Mouse (Mus musculus) heart, postnatal 0 days (tissue): ENCODE results near the gene Atad5. TPM values are rescaled to one million over a fixed set of nuclear protein-coding genes. Genes with fewer than 3 reads are reported as not detected.
A peak's percentile ranks its signal among the peaks of the same experiment; 100 is the strongest.
"Not testable (repeated sequence)": the region's sequence is repeated elsewhere in the genome, so short reads cannot be mapped to it uniquely, and the experiment has no call there.

Experiments
- ATAC-seq: fragments of 200-750 bp; cut with Nextera tagmentation; 2 replicates; pipeline ENCODE4 v1.8.0; 2017; ENCODE audit warnings: low read depth, moderate number of reproducible peaks, moderate library complexity; ENCODE audit not compliant: insufficient read depth
- DNase-seq: peaks from one replicate; pipeline ENCODE4 v3.0.0-alpha.2; 2016; ENCODE audit warnings: low spot score
- H3K27ac ChIP-seq: fragments of 300-500 bp; sonication (generic); 2 replicates; pipeline ENCODE4 v1.5.1; 2014; ENCODE audit warnings: low read depth, mild to moderate bottlenecking
- H3K27me3 ChIP-seq: fragments of 300-500 bp; sonication (generic); 2 replicates; pipeline ENCODE4 v1.6.1; 2014; ENCODE audit warnings: low read length, mixed read lengths; ENCODE audit not compliant: control insufficient read depth, insufficient read depth
- H3K36me3 ChIP-seq: fragments of 300-500 bp; sonication (generic); replicated peaks from 2 replicates; pipeline ENCODE4 v1.6.1; 2014; ENCODE audit warnings: low read length, mixed read lengths; ENCODE audit not compliant: control insufficient read depth, insufficient read depth
- H3K4me1 ChIP-seq: fragments of 300-500 bp; sonication (generic); 2 replicates; pipeline ENCODE4 v1.6.1; 2014; ENCODE audit warnings: antibody characterized with exemption; ENCODE audit not compliant: control insufficient read depth, insufficient read depth
- H3K4me2 ChIP-seq: fragments of 300-500 bp; sonication (generic); 2 replicates; pipeline ENCODE4 v1.6.1; 2014; ENCODE audit warnings: low read depth, mild to moderate bottlenecking, low read length, moderate library complexity
- H3K4me3 ChIP-seq: fragments of 300-500 bp; sonication (generic); 2 replicates; pipeline ENCODE4 v1.5.1; 2014; ENCODE audit warnings: low read depth, low read length
- H3K9ac ChIP-seq: fragments of 300-500 bp; sonication (generic); replicated peaks from 2 replicates; pipeline ENCODE4 v1.6.1; 2014; ENCODE audit warnings: low read depth, low read length, mixed read lengths
- H3K9me3 ChIP-seq: fragments of 300-500 bp; sonication (generic); replicated peaks from 2 replicates; pipeline ENCODE4 v1.6.1; 2016; ENCODE audit warnings: low read length; ENCODE audit not compliant: control insufficient read depth
- CTCF ChIP-seq: IDR thresholded peaks from 2 replicates; pipeline ENCODE4 v1.5.1; 2016; ENCODE audit warnings: antibody characterized with exemption, control low read depth, low read depth
- EP300 ChIP-seq: IDR thresholded peaks from 2 replicates; pipeline ENCODE4 v1.6.1; 2016; ENCODE audit warnings: antibody characterized with exemption, low read depth
- WGBS: fragments of 180-500 bp; shearing (Covaris S2); extraction: QIAGEN DNeasy Blood & Tissue Kit; methylation state at CpG from one replicate; pipeline ENCODE4 v1.1.7; 2014; 5-methylcytosine and 5-hydroxymethylcytosine counted together
- polyA plus RNA-seq: library from polyadenylated mRNA; unstranded; fragments of >200 nt; fragmentation: Nextera tagmentation; extraction: Ambion mirVana; gene quantifications from 2 replicates; pipeline ENCODE4 v1.2.1, GENCODE M21; 2015
- total RNA-seq: library from RNA; depleted of rRNA; stranded (reverse); fragments of >200 nt; gene quantifications from 2 replicates; pipeline ENCODE4 v1.2.3, GENCODE M21; 2014; ENCODE audit warnings: low replicate concordance

The Atad5 gene
- total and polyA plus RNA-seq, 2 experiments from 2014 or later, result 1.5 to 4.2 TPM

GRCm38 (mm10) chr11:80176911-80177895 lies 88.0 kb downstream of the Atad5 start:
- no peak overlapping the region for H3K4me3 ChIP-seq
- peaks cover 13% of the 10 kb centered on the region for H3K4me1 ChIP-seq
- no peak for TF ChIP-seq EP300
- no peak for TF ChIP-seq CTCF
- H3K9me3 ChIP-seq, result no peaks in the 10 kb centered on the region
- no peaks in the 10 kb centered on the region for H3K27me3 ChIP-seq
- ATAC-seq, result peak; percentile 27; the same call in 1 of the 2 replicates
- no peak overlapping the region for H3K4me2 ChIP-seq
- WGBS, result 61% methylated on average over 11 of the region's 11 CpGs
- no peak overlapping the region; the same call in 1 of the 2 replicates for H3K9ac ChIP-seq
- H3K27ac ChIP-seq, result peak overlapping the region; percentile 48
- H3K36me3 ChIP-seq, result no peaks in the 10 kb centered on the region
- DNase-seq, result peak; percentile 39

GRCm38 (mm10) chr11:80178316-80178715 lies 89.1 kb downstream of the Atad5 start:
- H3K36me3 ChIP-seq, result no peaks in the 10 kb centered on the region
- H3K9me3 ChIP-seq, result no peaks in the 10 kb centered on the region
- no peak overlapping the region for H3K9ac ChIP-seq
- no peak overlapping the region for H3K4me3 ChIP-seq
- 87% methylated on average over 8 of the region's 8 CpGs for WGBS
- TF ChIP-seq CTCF (no peak), EP300 (no peak)
- no peak for ATAC-seq
- H3K27ac ChIP-seq, result 0 out of 2 replicates have a peak overlapping the region, but pooled peaks have one; percentile 48
- peaks cover 13% of the 10 kb centered on the region for H3K4me1 ChIP-seq
- no peaks in the 10 kb centered on the region for H3K27me3 ChIP-seq
- DNase-seq, result no peak
- H3K4me2 ChIP-seq, result no peak overlapping the region

- ATAC-seq, result no peak
- Histone ChIP-seq H3K4me3 (no peak overlapping the region), H3K27ac (no peak overlapping the region), H3K4me1 (peaks cover 16% of the 10 kb centered on the region), H3K9me3 (no peaks in the 10 kb centered on the region), H3K9ac (no peak overlapping the region), H3K36me3 (no peaks in the 10 kb centered on the region), H3K4me2 (no peak overlapping the region), H3K27me3 (no peaks in the 10 kb centered on the region)
- TF ChIP-seq EP300 (no peak), CTCF (no peak)
- no peak for DNase-seq
- 72% methylated on average over 5 of the region's 5 CpGs for WGBS
Measured at GRCm38 (mm10) chr11:80181021-80181749, 92.0 kb downstream of the Atad5 start.

- 0 out of 2 replicates have a peak, but pooled peaks have one; percentile 12 for TF ChIP-seq CTCF
- Histone ChIP-seq H3K4me2 (peak overlapping the region; percentile 78), H3K27ac (peak overlapping the region; percentile 94), H3K4me3 (peak overlapping the region; percentile 91)
- peak; percentile 62 for ATAC-seq
- H3K27me3 ChIP-seq, H3K36me3 ChIP-seq, H3K9ac ChIP-seq, DNase-seq, H3K4me1 ChIP-seq, H3K9me3 ChIP-seq: not testable (repeated sequence)
- 39% methylated on average over 12 of the region's 12 CpGs for WGBS
Measured at GRCm38 (mm10) chr11:80183054-80183704, 94.0 kb downstream of the Atad5 start.

- H3K4me1 ChIP-seq, result 0 out of 2 replicates have a peak, but pooled peaks cover 3% of the 10 kb centered on the region
- H3K27ac ChIP-seq, result peak within 1 kb of the TSS; percentile 94
- no peaks in the 10 kb centered on the region for H3K36me3 ChIP-seq
- peak within 1 kb of the TSS; percentile 91 for H3K4me3 ChIP-seq
- H3K9ac ChIP-seq, result peak within 1 kb of the TSS; percentile 93
- TF ChIP-seq EP300, result no peak
- no peak for TF ChIP-seq CTCF
- H3K27me3 ChIP-seq, result no peaks in the 10 kb centered on the region
- peak; percentile 97 for DNase-seq
- peak within 1 kb of the TSS; percentile 78 for H3K4me2 ChIP-seq
- no peaks in the 10 kb centered on the region for H3K9me3 ChIP-seq
- peak; percentile 98 for ATAC-seq
- WGBS, result under 1% methylated on average over 33 of the region's 33 CpGs
Measured at GRCm38 (mm10) chr11:80183705-80184255, 94.6 kb downstream of the Atad5 start, which contains the start of gene Rnf135. TSS of gene Rnf135 (plus strand) at chr11:80183851.
